Mouse (Mus musculus) brain, embryonic 18.5 days (tissue): ENCODE measurements around the gene Slc20a1.

Experiments used
- DNase-seq: peaks from one replicate; pipeline ENCODE4 v3.0.0-alpha.2; 2012; ENCODE audit warnings: low read depth, low spot score

Gene Slc20a1

DNA sequence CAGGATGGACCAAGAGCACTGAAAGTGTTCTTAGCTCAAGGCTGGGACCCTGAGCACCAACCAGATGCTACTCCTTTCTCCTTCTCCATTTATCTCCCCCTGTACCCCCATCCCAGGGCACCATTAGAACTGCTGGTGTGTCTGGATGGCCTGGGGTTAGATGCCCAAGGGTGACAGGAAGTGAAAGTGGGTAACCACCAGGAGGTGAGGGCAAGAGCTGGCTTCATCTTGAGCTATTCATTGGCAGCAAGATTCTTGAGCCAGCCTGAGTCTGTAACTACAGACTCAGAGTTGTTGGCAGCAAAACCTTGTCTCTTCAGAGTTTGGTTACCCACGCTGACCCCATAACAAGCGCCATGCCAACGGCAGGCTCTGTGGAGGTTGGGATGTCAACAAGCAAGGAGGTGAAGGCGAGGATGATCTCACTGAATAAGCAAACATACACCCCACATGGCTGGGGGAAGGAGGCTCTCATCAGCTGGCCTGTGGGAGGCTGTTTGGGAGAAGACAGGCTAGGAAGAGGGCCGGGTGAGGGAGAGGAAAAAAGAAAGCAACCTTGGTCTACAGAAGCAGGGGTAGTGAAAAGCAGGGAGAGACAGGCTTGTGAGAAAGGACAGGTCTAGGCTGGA lies 12.2 kb upstream of the Slc20a1 start:
- no peak for DNase-seq

- DNase-seq: no peak
Measured at GRCm38 (mm10) chr2:129192392-129193150, 6.0 kb upstream of the Slc20a1 start.

DNA sequence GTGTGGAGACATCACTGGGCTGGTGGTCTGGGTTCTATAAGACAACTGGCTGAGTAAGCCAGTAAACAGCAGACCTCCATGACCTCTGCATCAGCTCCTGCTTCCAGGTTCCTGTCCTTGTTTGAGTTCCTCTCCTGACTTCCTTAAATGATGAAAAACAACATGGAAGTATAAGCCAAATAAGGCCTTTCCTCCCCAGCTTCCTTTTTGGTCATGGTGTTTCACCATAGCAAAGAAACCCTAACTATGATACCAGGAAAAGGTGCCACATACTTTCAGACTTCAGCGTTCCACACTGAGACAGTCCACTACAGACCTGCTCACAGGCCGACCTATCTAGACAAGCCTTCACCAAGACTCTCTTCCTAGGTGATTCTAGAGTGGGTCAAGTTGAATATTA lies 2.2 kb upstream of the Slc20a1 start:
- no peak for DNase-seq

DNA sequence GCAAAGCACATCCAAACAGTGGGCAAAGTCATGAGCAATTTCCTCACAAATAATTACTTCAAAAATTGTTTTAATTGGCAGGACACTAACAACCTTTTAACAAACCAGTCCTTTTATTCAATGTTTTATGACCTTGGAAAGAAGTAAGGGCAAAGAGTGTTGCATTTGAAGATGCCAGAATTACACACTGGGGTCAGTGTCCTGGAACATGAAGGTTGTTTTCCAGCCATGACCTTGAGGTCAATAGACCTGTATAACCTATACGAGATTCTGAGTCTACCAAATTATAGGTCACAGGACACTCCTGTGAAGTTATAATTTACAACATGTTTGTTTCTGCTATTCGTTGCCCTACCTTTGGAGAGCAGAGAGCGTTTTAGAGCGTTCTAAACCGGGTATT lies 1.4 kb upstream of the Slc20a1 start:
- no peak for DNase-seq

- DNase-seq: no peak
Measured at GRCm38 (mm10) chr2:129197843-129198435, 625 bp upstream of the Slc20a1 start.

- no peak for DNase-seq
Measured at GRCm38 (mm10) chr2:129199328-129200085, 943 bp downstream of the Slc20a1 start.

- no peak for DNase-seq
Measured at GRCm38 (mm10) chr2:129205000-129205399, 6.4 kb downstream of the Slc20a1 start.

- DNase-seq: no peak
Measured at GRCm38 (mm10) chr2:129206824-129207223, 8.3 kb downstream of the Slc20a1 start.

GRCm38 (mm10) chr2:129208181-129208746 lies 9.7 kb downstream of the Slc20a1 start:
- DNase-seq: no peak

DNA sequence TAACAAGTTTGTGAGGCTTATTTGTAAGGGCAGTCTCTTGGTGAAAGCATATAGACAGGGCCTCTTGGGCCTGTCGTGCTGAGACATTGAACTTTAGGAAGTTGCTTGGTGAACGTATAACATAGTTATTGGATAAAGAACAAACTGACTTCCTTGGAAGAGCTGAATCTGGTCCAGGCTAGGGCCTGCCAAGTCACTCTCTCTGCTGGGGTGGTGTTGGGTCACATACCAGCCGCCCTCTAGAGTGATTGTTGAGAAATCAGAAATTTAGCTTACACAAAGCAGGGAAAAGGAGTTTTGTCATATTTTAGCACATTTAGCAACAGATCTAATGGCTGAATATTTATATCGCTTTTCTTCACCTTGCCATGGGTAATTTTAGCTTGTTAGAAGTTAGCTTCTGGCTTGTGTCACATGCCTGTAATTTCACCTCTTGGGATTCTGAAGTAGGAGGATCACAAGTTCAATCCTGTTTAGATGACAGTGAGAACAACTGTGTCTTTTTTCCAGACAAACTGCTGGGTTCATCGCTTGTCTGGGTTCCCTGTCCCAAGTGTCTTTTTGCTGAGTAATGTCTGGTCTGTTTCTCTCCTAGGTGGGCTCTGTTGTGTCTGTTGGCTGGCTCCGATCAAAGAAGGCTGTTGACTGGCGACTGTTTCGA lies 11.7 kb downstream of the Slc20a1 start:
- no peak for DNase-seq

GRCm38 (mm10) chr2:129211255-129211654 lies 12.7 kb downstream of the Slc20a1 start:
- no peak for DNase-seq

DNA sequence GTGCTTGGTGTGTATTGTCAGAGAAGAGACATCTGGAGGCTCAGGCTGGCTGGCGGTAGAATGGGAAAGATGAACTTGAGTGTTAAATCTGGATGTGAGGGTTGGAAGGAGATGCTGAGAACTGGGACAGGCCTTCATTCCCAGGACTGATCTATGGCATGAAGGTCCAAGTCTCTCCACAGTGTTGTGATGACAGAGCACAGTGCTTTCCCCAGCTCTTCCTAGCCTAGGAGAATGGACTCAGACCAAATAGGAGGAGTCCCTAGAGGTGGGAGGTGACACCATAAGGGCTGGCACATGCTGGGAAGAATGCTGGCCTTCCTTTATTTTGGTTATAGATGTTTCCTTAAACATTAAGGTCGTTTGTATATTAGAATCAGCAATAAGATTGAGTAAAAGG lies 13.4 kb downstream of the Slc20a1 start:
- no peak for DNase-seq

DNA sequence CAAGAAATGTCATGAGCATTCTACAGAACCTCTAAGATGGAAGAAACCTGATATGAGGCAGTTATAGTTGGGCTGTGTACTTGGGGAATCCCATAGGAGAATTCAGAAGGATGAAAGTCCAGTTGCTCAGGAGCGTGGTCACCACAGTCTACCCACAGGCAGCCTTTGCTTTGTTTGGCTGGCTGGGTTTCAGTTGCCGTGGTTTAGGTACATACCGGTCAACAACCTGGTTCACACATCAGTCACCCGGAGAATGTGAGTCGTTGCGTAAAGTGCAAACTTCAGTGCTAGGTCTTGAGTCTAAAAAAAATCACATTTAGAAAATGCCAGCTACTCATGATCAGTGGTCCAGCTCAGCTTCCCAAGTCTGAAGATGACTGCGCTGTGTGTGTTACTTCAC lies 14.0 kb downstream of the Slc20a1 start:
- DNase-seq: no peak

DNA sequence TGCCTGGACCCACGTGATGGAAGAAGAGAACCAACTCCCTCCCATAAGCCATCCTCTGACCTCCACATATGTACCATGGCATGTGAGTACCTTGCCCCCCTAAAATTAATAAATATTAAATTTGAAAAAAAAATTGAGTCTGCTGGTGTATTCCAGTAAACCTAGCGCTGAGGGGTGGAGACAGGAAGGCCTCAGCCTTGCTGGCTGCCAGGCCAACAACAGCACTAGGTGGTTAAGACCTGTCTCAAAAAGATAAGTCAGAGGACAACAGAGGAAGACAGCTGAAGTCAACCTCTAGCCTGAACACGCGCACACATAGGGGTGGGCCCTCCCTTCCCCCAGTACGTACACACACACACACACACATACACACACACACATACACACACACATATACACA lies 16.2 kb downstream of the Slc20a1 start:
- DNase-seq: no peak

GRCm38 (mm10) chr2:129217612-129218185 lies 19.1 kb downstream of the Slc20a1 start:
- no peak for DNase-seq

- no peak for DNase-seq
Measured at GRCm38 (mm10) chr2:129218537-129219105, 20.1 kb downstream of the Slc20a1 start.

DNA sequence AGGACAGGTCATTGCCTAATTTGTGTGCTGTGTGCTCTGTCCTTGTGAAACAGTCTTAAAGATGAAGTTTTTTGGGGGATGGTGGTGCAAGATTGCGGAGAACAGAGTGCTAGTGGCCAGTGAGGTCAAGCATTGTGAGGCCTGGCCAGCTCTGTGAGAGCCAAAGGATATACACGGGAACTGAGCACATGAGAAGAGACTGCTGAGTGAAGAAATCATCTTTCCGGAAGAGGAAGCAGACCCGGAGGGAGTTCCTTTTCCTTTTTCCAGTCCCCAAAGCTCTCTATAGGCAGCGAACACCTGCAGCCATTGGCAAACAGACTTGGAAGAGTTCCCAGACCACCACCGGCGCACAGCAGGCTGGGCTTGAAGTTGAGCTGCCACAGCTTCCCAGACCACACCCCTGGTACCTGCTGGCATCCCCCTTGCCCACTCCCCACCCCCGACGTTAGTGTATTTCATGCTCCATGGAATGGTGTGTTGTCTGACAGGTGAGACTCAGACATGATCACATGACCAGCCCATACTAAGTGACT lies 22.6 kb downstream of the Slc20a1 start:
- DNase-seq: no peak

DNA sequence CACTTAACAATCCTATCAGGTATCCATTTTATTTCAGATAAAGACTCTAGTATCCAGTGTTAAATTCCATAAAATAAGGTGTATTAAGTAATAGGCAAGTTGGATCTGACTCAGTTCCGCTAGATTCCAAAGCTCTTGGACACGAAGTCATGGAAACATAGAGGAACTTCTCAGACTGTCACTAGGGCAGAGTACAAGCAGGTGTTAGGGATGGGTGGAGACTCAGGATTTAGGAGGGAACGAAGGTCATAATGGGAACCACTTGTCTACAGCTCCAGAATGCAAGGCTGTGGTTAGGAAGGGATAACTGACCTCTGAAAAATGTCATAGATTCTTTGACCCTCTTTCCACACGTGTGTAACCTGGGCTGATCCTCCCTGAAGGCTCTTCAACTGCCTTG lies 25.6 kb downstream of the Slc20a1 start:
- no peak for DNase-seq

DNA sequence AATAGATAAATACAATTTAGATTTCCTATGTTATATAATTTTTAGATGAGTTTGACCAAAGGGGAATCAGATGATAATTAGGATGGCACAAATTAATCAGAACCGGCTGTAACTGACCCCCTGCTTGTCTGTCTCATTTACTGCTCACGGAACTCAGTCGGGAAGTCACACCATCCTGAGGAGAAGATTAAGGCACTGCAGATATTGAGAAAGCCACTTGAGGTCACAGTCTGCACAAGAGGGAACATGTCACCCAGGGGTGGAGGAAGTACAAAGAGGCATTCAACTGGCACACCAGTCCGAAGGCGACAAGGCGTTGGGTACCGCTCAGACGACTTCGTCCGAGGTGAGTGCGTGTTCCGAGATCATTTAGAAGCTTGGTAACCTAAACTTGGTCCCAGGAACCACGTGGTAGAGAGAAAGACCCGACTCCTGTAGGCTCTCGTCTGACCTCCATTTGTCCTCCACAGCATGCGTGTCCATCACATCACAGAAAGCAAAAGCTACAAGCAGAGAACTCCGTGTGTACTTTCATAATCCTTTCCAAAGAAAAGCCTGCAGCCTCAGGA lies 26.8 kb downstream of the Slc20a1 start:
- no peak for DNase-seq

GRCm38 (mm10) chr2:129226296-129226851 lies 27.8 kb downstream of the Slc20a1 start:
- DNase-seq: no peak
